Mouse (Mus musculus): ENCODE results near the gene Rnf222. TPM values are rescaled to one million over a fixed set of nuclear protein-coding genes. Genes with fewer than 3 reads are reported as not detected.

Rnf222 gene
- polyA plus RNA-seq, 1 experiment from 2014 or later: 0.30 TPM

DNA sequence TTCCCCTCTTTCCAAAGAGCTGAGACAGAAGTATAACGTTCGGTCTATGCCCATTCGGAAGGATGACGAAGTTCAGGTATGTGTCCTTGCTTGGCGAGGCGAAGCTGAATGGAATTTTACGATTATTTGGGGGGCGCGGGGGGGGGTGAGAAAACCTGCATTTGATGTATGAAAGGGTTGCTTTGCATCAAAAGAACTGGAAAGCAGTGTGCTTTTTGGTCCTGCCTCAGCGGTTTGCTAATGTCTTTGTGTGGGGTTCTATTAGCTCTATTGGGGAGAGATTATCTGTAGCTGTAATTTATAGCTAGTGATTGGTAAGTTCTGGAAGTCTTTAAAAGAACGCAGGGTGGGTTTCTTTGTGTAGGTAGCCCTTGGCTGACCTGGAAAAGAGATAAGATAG is 14.0 kb downstream of the Rnf222 start:
- Histone ChIP-seq H3K4me2 (peak overlapping the region; percentile 74), H3K4me1 (peaks cover 11% of the 10 kb centered on the region), H3K4me3 (peak overlapping the region; percentile 97), H3K36me3 (peaks cover 45% of the 10 kb centered on the region), H3K27me3 (peaks cover 7% of the 10 kb centered on the region), H3K9ac (peak overlapping the region; percentile 100), H3K9me3 (no peaks in the 10 kb centered on the region), H3K27ac (peak overlapping the region; percentile 94)
- ATAC-seq (ENCODE audit: insufficient number of reproducible peaks, insufficient read depth, low FRiP score, low TSS enrichment, low read depth): no peak
- WGBS: 5% methylated on average over 11 of the region's 11 CpGs

DNA sequence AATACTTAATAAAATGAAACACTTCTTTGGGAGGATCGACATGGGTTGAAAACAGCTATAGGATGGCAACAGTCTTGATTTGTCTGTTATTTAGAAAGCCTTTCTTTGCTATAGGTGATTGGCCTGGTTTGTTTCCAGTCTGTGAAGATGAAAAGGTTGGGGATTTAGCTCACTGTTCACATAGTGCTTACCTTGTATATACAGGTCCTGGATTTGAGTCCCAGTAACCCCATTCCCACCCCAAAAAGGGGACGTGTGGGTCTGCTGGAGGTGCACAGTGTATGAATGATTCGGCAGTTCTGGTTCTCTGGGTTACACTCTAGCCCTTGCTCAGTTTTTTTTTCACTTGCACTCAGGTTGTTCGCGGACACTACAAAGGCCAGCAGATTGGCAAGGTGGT is 14.5 kb downstream of the Rnf222 start:
- no peak for ATAC-seq (ENCODE audit: insufficient number of reproducible peaks, insufficient read depth, low FRiP score, low TSS enrichment, low read depth)
- H3K9me3 ChIP-seq: no peaks in the 10 kb centered on the region
- peak overlapping the region; percentile 100 for H3K9ac ChIP-seq
- peak overlapping the region; percentile 97 for H3K4me3 ChIP-seq
- peak overlapping the region; percentile 94; the same call in 1 of the 2 replicates for H3K27ac ChIP-seq
- H3K4me1 ChIP-seq: peaks cover 11% of the 10 kb centered on the region
- H3K4me2 ChIP-seq: peak overlapping the region; percentile 74
- WGBS: 84% methylated on average over 5 of the region's 5 CpGs
- peaks cover 7% of the 10 kb centered on the region for H3K27me3 ChIP-seq
- peaks cover 47% of the 10 kb centered on the region for H3K36me3 ChIP-seq

- ATAC-seq (ENCODE audit: insufficient number of reproducible peaks, insufficient read depth, low FRiP score, low TSS enrichment, low read depth): no peak
- peaks cover 47% of the 10 kb centered on the region for H3K36me3 ChIP-seq
- no peak overlapping the region for H3K4me3 ChIP-seq
- no peak overlapping the region for H3K27ac ChIP-seq
- H3K4me1 ChIP-seq: peaks cover 11% of the 10 kb centered on the region
- H3K9ac ChIP-seq: no peak overlapping the region
- no peaks in the 10 kb centered on the region for H3K9me3 ChIP-seq
- WGBS: 88% methylated on average over 2 of the region's 2 CpGs
- H3K4me2 ChIP-seq: no peak overlapping the region
- H3K27me3 ChIP-seq: peaks cover 7% of the 10 kb centered on the region
These were observed 15.4 kb downstream of the Rnf222 start for GRCm38 (mm10) chr11:68903775-68904174.

GRCm38 (mm10) chr11:68904375-68905137 is 16.2 kb downstream of the Rnf222 start:
- no peak overlapping the region for H3K4me2 ChIP-seq
- ATAC-seq (ENCODE audit: insufficient number of reproducible peaks, insufficient read depth, low FRiP score, low TSS enrichment, low read depth): no peak
- H3K9me3 ChIP-seq: no peaks in the 10 kb centered on the region
- H3K27ac ChIP-seq: 0 out of 2 replicates have a peak overlapping the region, but pooled peaks have one; percentile 16
- H3K36me3 ChIP-seq: peaks cover 47% of the 10 kb centered on the region
- H3K4me3 ChIP-seq: no peak overlapping the region
- H3K27me3 ChIP-seq: peaks cover 4% of the 10 kb centered on the region; the same call in 1 of the 2 replicates
- no peak overlapping the region for H3K9ac ChIP-seq
- H3K4me1 ChIP-seq: peaks cover 11% of the 10 kb centered on the region
- WGBS: 87% methylated on average over 8 of the region's 8 CpGs

DNA sequence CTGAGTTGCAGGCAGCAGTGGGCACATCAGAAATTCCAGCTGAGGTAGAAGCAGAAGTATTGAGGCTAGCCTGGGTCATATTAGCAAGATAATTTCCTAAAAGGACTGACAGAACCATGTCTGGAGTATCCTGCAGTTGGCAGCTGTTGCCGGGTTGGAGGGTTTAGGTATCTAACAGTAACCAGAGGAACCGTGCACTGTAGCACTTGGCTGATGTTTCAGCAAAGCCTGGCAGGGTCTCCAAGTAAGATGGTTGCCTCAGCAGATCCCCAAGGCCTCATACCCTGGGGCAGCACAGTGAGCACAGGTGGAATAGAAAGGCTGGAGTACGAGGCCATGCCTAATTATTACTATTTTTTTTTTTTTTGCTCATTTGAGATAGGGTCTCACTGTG is 16.8 kb downstream of the Rnf222 start:
- H3K9me3 ChIP-seq: no peaks in the 10 kb centered on the region
- H3K4me1 ChIP-seq: peaks cover 11% of the 10 kb centered on the region
- WGBS: 76% methylated on average over 3 of the region's 3 CpGs
- H3K4me2 ChIP-seq: no peak overlapping the region
- no peak overlapping the region for H3K4me3 ChIP-seq
- ATAC-seq (ENCODE audit: insufficient number of reproducible peaks, insufficient read depth, low FRiP score, low TSS enrichment, low read depth): no peak
- H3K27ac ChIP-seq: 0 out of 2 replicates have a peak overlapping the region, but pooled peaks have one; percentile 16
- peaks cover 47% of the 10 kb centered on the region for H3K36me3 ChIP-seq
- H3K27me3 ChIP-seq: peaks cover under 1% of the 10 kb centered on the region; the same call in 1 of the 2 replicates
- no peak overlapping the region for H3K9ac ChIP-seq

DNA sequence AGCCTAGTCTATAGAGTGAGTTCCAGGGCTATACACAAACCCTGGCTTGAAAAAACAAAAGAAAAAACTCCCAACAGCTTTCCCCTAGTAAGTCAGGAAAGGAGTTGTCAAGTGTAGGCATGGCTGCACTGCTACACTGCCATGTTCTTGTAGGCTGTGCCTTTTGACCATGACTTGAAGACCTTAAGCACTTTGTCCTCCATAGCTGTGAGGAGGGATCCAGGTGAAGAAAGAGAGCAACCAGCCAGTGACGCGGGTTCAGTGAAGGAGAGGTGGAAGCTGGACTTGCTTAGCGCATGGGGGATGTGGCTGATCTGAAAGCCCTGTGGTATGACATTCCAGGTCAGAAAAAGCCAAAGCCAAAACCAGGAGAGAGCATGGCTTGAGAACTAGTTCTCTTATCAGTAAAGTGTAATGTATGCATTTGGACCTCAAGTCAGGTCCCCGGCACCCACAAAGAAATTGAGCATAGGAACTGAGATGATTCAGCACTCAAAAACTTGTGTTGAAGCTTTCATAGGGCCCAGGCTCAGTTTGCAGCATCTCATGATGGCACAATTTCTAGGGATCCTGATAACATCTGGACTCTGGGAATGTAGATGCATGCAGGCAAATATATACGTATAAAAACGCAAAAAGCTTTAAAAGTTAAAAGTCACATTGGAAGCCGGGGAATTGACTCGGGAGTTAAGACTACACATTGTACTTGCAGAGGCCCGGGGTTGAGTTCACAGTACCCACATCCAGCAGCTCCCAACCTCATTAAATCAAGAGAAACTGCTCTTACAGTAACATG is 17.5 kb downstream of the Rnf222 start:
- no peak overlapping the region for H3K4me2 ChIP-seq
- no peak overlapping the region for H3K27ac ChIP-seq
- peaks cover 9% of the 10 kb centered on the region for H3K4me1 ChIP-seq
- ATAC-seq (ENCODE audit: insufficient number of reproducible peaks, insufficient read depth, low FRiP score, low TSS enrichment, low read depth): no peak
- no peaks in the 10 kb centered on the region for H3K27me3 ChIP-seq
- H3K36me3 ChIP-seq: peaks cover 47% of the 10 kb centered on the region
- WGBS: 90% methylated on average over 9 of the region's 9 CpGs
- H3K9me3 ChIP-seq: no peaks in the 10 kb centered on the region
- H3K4me3 ChIP-seq: no peak overlapping the region
- H3K9ac ChIP-seq: no peak overlapping the region

DNA sequence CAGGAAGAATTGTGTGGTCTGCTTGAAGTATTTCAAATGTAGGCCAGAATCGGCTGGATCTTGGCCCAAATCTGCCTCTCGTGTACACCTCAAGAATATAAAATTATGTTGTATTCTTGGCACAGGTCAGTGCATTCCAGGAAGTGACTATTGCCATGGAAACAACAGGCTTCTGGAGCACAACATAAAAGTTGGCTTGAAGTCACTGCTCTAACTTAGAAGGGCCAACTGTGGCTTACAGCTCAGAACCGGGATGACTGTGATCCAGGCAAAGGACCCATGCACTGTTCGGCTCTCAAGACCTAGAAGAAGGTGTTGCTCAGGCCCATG is 18.1 kb downstream of the Rnf222 start:
- no peaks in the 10 kb centered on the region for H3K9me3 ChIP-seq
- no peak overlapping the region for H3K4me2 ChIP-seq
- H3K9ac ChIP-seq: no peak overlapping the region
- no peak overlapping the region for H3K27ac ChIP-seq
- 67% methylated on average over 4 of the region's 4 CpGs for WGBS
- ATAC-seq (ENCODE audit: insufficient number of reproducible peaks, insufficient read depth, low FRiP score, low TSS enrichment, low read depth): no peak
- H3K4me1 ChIP-seq: peaks cover 6% of the 10 kb centered on the region
- H3K4me3 ChIP-seq: no peak overlapping the region
- peaks cover 47% of the 10 kb centered on the region for H3K36me3 ChIP-seq
- H3K27me3 ChIP-seq: no peaks in the 10 kb centered on the region

DNA sequence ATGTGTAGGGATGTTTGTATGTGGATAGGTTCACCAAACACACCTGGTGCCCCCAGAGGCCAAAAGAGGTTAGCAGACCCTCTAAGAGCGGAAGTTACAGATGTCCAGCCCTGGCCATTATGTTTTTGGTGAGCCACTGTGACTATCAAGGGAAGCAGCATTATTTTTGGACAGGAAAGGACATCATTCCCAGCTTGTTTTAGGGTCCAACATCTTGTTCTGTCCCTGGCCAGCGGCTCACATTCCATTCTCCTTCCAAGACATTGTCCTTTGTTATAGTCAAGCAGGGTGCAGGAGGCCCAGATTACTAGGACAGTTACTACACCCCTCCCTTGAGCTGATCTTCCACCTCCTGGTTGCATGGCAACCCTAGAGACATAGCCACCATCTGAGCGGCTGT is 18.9 kb downstream of the Rnf222 start:
- Histone ChIP-seq H3K4me2 (no peak overlapping the region), H3K9ac (no peak overlapping the region), H3K4me3 (no peak overlapping the region), H3K27me3 (no peaks in the 10 kb centered on the region), H3K9me3 (no peaks in the 10 kb centered on the region), H3K4me1 (peaks cover 14% of the 10 kb centered on the region), H3K36me3 (peaks cover 47% of the 10 kb centered on the region), H3K27ac (no peak overlapping the region)
- no peak for ATAC-seq (ENCODE audit: insufficient number of reproducible peaks, insufficient read depth, low FRiP score, low TSS enrichment, low read depth)
- WGBS: 86% methylated on average over 3 of the region's 3 CpGs

GRCm38 (mm10) chr11:68908846-68909503 is 20.6 kb downstream of the Rnf222 start:
- Histone ChIP-seq H3K4me3 (no peak overlapping the region), H3K4me2 (no peak overlapping the region), H3K9ac (no peak overlapping the region), H3K27ac (no peak overlapping the region), H3K9me3 (no peaks in the 10 kb centered on the region), H3K27me3 (no peaks in the 10 kb centered on the region), H3K4me1 (peaks cover 13% of the 10 kb centered on the region; the same call in 1 of the 2 replicates), H3K36me3 (peaks cover 34% of the 10 kb centered on the region)
- ATAC-seq (ENCODE audit: insufficient number of reproducible peaks, insufficient read depth, low FRiP score, low TSS enrichment, low read depth): no peak
- WGBS: 48% methylated on average over 7 of the region's 7 CpGs

- Histone ChIP-seq H3K4me3 (no peak overlapping the region), H3K4me2 (0 out of 2 replicates have a peak overlapping the region, but pooled peaks have one; percentile 2), H3K4me1 (peaks cover 13% of the 10 kb centered on the region; the same call in 1 of the 2 replicates), H3K36me3 (peaks cover 7% of the 10 kb centered on the region; the same call in 1 of the 2 replicates), H3K9ac (0 out of 2 replicates have a peak overlapping the region, but pooled peaks have one; percentile 12), H3K27ac (peak overlapping the region; percentile 68), H3K9me3 (no peaks in the 10 kb centered on the region), H3K27me3 (no peaks in the 10 kb centered on the region)
- 51% methylated on average over 14 of the region's 14 CpGs for WGBS
- ATAC-seq (ENCODE audit: insufficient number of reproducible peaks, insufficient read depth, low FRiP score, low TSS enrichment, low read depth): no peak
These were observed 23.3 kb downstream of the Rnf222 start for GRCm38 (mm10) chr11:68911531-68912177.

DNA sequence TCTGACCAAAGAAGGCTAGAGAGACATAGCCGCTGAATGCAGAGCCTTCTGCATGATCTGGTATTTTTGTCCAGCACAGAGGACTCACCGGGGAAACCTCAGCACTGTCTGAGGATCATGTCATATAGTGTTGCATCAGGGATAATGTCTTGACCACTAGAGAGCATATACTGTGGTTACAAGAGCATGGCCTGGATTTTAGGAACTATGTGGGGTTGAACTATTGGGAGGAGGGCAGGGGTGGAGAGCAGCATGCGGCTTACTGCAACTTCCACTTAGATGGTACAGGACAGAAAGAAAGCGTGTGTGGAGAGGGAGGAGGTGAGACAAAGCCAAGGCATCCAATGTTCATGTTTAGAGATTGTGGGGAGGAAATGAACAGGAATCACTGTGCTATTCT is 26.2 kb downstream of the Rnf222 start:
- 89% methylated on average over 4 of the region's 4 CpGs for WGBS
- peaks cover 13% of the 10 kb centered on the region; the same call in 1 of the 2 replicates for H3K4me1 ChIP-seq

More for the DNA sequence above, 26.2 kb downstream of the Rnf222 start:
- ATAC-seq (ENCODE audit: insufficient number of reproducible peaks, insufficient read depth, low FRiP score, low TSS enrichment, low read depth): no peak
- Histone ChIP-seq H3K9ac (no peak overlapping the region), H3K27me3 (no peaks in the 10 kb centered on the region), H3K4me3 (no peak overlapping the region), H3K36me3 (no peaks in the 10 kb centered on the region), H3K9me3 (no peaks in the 10 kb centered on the region), H3K4me2 (no peak overlapping the region), H3K27ac (no peak overlapping the region)
